Mouse (Mus musculus): ENCODE measurements around the gene Ppfibp1. TPM values are rescaled to one million over a fixed set of nuclear protein-coding genes. Genes with fewer than 3 reads are reported as not detected.

Ppfibp1 gene
- polyA plus RNA-seq, 1 experiment from 2014 or later: 31.5 TPM

DNA sequence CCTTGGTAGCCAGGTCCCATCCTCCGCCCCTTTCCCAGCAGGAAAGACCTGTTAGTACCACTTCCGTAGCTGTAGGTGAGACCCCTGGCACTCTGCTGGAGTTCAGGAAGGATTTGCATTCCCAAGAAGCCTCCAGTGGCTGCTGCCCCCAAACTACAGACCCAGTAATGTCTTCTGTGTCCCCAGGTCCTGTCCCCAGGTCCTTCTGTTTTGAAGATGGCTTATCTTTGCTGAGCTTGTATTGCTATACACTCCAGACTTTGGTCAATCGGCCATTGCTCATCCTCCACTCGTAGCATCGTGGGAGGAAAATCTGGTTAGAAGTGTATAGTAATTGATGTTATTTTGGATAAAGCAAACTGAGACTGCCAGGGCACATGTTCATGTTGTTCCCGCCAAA is 79.5 kb downstream of the Ppfibp1 start:
- WGBS (ENCODE audit: missing documents): 98% methylated on average over 6 of the region's 6 CpGs
- Histone ChIP-seq H3K4me3 (ENCODE audit: inconsistent target) (no peak overlapping the region), H3K79me2 (ENCODE audit: inconsistent target) (no peaks in the 10 kb centered on the region), H3K27ac (no peak overlapping the region), H3K36me3 (ENCODE audit: inconsistent target) (no peaks in the 10 kb centered on the region)

DNA sequence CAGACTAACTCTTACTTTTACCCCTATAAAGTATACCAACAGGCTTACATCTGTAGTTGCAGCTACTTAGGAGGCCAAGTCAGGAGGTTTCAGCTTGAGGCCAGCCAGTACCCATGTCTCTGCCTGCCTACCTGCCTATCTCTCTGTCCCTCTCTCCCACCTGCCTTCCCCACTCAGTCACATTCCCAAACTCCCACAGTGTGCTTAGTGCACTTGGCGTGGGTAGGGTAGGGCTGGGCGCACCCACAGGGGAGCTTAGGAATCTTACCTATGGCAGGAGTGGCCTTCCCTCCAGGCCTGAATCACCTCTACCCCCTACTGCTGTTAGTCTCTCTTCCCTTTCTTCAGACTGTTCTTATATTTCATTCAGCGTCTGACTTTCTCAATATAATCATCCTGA is 82.5 kb downstream of the Ppfibp1 start:
- Histone ChIP-seq H3K4me3 (ENCODE audit: inconsistent target) (no peak overlapping the region), H3K27ac (no peak overlapping the region), H3K79me2 (ENCODE audit: inconsistent target) (no peaks in the 10 kb centered on the region), H3K36me3 (ENCODE audit: inconsistent target) (no peaks in the 10 kb centered on the region)
- WGBS (ENCODE audit: missing documents): 88% methylated on average over 3 of the region's 3 CpGs

DNA sequence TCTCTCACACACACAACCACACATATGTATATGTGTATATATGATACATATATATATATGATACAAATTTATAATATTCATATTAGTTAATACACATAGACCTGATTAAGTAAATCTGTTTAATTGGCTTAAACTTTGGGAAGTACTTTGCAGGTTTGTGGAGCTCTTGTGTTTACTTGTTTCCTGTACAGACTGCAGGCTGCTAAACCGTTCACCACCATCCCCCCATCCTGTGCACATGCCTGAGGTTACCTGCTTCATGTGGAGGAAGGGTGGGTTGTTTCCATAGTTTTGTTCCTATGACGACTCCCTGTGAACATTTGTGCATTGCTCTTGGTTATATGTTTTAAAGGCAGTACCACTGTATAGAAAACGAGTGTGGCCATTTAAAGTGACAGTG is 83.1 kb downstream of the Ppfibp1 start:
- no peak overlapping the region for H3K27ac ChIP-seq
- no peak overlapping the region for H3K4me3 ChIP-seq (ENCODE audit: inconsistent target)
- H3K36me3 ChIP-seq (ENCODE audit: inconsistent target): no peaks in the 10 kb centered on the region
- WGBS (ENCODE audit: missing documents): 36% methylated on average over 3 of the region's 3 CpGs
- H3K79me2 ChIP-seq (ENCODE audit: inconsistent target): no peaks in the 10 kb centered on the region

DNA sequence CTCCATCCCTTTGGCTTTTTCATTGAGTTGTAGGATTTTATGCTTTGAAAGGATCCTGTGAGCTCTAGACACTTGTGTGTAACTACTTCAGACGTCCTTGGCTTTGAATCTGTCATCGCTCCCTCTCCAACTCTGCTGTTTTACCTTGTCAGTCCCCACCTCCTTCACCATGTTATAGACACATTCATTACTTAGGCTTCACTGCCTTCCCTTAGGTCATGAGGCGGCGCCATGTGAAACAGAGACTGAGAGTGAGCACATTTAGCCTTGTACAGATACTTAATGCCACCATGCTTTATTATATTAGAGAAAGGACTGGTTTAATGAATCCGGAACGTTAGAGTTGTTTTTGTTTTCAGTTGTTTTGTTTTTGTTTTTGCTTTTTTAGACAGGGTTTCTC is 83.7 kb downstream of the Ppfibp1 start:
- Histone ChIP-seq H3K79me2 (ENCODE audit: inconsistent target) (no peaks in the 10 kb centered on the region), H3K36me3 (ENCODE audit: inconsistent target) (peaks cover 6% of the 10 kb centered on the region; the same call in 1 of the 2 replicates), H3K27ac (no peak overlapping the region), H3K4me3 (ENCODE audit: inconsistent target) (no peak overlapping the region)
- 91% methylated on average over 6 of the region's 6 CpGs for WGBS (ENCODE audit: missing documents)

DNA sequence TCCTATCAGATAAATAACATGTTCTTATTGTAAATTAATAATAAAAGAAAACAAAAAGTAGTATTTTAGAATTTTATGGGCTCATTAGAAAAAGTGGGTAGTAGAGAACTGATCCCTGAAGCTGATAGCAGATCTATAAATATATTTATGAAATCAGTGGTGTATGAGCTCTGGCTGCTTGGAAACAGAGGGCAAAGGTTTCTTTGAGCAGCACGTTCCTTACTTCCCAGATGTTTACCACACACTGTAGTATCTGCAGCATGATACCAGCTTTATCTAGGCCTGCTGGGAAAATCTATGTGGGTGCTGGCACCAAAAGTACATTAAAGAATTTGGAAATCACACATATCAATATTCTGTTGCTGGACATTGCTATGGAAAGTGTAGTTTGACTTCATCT is 84.5 kb downstream of the Ppfibp1 start:
- 93% methylated on average over 1 of the region's 1 CpGs for WGBS (ENCODE audit: missing documents)
- no peak overlapping the region for H3K4me3 ChIP-seq (ENCODE audit: inconsistent target)
- peaks cover 6% of the 10 kb centered on the region; the same call in 1 of the 2 replicates for H3K36me3 ChIP-seq (ENCODE audit: inconsistent target)
- H3K27ac ChIP-seq: no peak overlapping the region
- H3K79me2 ChIP-seq (ENCODE audit: inconsistent target): no peaks in the 10 kb centered on the region

DNA sequence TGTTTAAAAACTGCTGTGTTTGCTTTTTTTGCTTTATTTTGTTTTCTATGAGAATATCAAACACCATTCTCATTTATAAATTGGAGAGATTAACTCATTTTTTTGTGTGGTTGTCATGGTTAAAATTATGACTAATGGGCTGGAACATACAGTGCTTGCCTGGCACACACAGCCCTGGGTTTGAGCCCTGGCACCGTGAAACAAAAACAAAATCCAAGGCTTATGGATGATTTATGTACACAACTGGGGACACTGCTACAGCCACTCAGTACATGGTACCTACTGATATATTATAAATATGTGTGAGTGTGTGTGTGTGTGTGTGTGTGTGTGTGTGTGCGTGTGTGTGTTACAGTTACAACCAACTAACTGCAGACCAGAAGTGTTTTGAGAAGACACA is 85.1 kb downstream of the Ppfibp1 start:
- Histone ChIP-seq H3K27ac (no peak overlapping the region), H3K4me3 (ENCODE audit: inconsistent target) (no peak overlapping the region), H3K79me2 (ENCODE audit: inconsistent target) (no peaks in the 10 kb centered on the region), H3K36me3 (ENCODE audit: inconsistent target) (peaks cover 6% of the 10 kb centered on the region; the same call in 1 of the 2 replicates)
- WGBS (ENCODE audit: missing documents): 94% methylated on average over 2 of the region's 2 CpGs

DNA sequence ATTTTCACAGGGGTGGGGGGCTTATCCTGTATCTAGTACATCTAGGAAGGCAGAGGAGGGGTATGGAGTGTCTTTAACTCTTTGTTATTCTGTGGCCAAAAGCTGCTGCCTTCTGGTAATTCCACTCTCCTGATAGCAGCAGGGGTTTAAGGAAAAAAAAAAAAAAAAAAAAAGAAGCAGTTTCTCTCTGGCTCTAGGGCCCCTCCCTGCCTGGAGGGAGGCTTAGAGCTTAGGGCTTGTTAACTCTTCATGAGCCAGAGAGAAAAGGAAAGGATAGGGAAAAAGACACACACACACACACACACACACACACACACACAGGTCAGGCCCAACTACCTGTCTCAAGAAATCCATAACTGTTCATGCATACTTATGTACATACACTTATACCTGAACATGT is 85.5 kb downstream of the Ppfibp1 start:
- Histone ChIP-seq H3K27ac (no peak overlapping the region), H3K36me3 (ENCODE audit: inconsistent target) (peaks cover 6% of the 10 kb centered on the region; the same call in 1 of the 2 replicates), H3K79me2 (ENCODE audit: inconsistent target) (no peaks in the 10 kb centered on the region), H3K4me3 (ENCODE audit: inconsistent target) (no peak overlapping the region)

DNA sequence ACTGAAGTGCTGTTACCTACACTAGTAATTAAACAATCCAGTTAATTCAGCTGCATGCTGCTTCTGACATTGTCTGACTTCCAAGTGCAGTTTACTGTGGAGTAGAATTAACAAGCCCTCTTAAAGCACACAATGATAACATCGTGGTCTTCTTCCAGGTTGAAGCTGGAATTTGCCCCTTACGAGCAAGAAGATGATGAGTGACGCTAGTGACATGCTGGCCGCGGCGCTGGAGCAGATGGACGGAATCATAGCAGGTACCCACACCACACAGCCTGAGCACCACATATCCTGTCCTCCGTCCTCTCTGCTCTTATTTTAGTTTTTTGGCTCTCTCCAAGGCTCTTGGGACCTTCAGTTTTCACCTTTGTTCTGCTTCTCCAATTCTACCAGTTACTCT is 88.2 kb downstream of the Ppfibp1 start:
- H3K79me2 ChIP-seq (ENCODE audit: inconsistent target): no peaks in the 10 kb centered on the region
- WGBS (ENCODE audit: missing documents): 94% methylated on average over 8 of the region's 8 CpGs
- no peak overlapping the region for H3K27ac ChIP-seq
- H3K4me3 ChIP-seq (ENCODE audit: inconsistent target): no peak overlapping the region
- H3K36me3 ChIP-seq (ENCODE audit: inconsistent target): peaks cover 6% of the 10 kb centered on the region; the same call in 1 of the 2 replicates

DNA sequence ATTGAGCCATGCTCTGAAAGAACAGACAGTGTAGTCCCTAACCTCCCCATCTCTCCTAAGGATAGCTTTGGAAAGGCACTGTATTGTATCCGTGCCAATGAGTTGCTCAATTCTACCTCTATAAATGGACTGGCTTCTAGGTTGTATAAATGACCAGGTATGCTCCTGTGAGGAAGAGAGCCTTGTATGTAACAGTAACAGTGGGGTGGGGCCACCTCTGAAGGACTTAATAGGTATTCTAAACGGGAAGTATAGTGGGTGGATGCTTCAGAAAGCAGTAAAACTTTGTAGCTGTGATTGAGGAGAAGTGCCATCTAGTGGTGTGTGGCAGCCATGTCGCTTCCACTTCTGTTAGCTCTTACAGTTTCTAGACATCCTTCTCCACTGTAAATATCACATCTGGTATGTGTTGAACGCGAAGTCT is 90.4 kb downstream of the Ppfibp1 start:
- H3K4me3 ChIP-seq (ENCODE audit: inconsistent target): no peak overlapping the region
- 66% methylated on average over 5 of the region's 5 CpGs for WGBS (ENCODE audit: missing documents)
- no peaks in the 10 kb centered on the region for H3K79me2 ChIP-seq (ENCODE audit: inconsistent target)
- no peak overlapping the region for H3K27ac ChIP-seq
- peaks cover 6% of the 10 kb centered on the region; the same call in 1 of the 2 replicates for H3K36me3 ChIP-seq (ENCODE audit: inconsistent target)

DNA sequence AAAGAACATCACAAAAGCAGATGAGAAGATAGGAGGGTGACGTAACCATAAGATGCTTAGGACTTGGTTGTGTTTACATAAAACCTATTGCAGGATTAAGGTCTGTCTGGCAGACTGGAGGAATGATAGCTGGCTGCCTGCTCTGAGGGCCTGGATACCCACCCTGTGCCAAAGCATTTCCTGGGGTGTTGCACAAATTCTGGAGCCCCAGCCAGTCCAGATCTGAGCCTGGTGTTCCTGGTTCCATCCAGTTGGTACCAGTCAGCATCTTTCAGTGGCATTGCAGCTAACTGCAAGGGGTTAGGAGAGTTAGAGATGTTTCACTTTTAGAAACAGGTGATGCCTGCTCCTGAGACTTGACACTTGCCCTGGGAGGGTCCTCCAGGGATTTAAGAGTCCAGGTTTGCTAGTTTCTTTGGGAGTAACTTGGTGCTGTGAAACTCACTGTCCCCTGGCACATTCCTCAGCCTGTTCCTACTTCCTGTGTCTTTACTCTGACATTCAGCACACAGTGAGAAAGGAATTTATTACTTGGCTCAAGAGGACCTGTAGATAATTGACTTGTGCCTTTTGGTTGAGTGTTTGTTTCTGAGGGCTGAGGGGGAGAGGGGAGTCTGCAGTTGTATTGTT is 90.9 kb downstream of the Ppfibp1 start:
- no peak overlapping the region for H3K27ac ChIP-seq
- no peaks in the 10 kb centered on the region for H3K79me2 ChIP-seq (ENCODE audit: inconsistent target)
- WGBS (ENCODE audit: missing documents): 100% methylated on average over 1 of the region's 1 CpGs
- no peak overlapping the region for H3K4me3 ChIP-seq (ENCODE audit: inconsistent target)
- H3K36me3 ChIP-seq (ENCODE audit: inconsistent target): peaks cover 6% of the 10 kb centered on the region; the same call in 1 of the 2 replicates

DNA sequence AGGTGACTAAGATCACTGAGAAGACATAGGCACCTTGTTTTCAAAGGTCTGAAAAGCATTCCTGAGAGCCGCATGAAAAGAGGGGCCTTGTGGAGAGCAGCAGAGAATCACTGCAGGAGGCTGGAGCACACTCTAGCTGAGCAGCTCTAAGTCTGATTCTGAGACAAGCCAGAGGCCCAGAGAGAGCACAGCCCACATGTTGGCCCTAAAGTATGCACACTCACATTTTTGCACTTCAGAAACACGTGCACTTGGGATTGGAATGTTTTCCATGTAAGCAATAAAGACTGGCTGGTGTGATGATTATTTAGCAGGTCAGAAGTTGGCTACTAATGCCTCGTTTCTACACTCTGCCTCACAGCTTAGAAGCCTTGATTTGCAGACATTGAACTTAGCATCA is 91.7 kb downstream of the Ppfibp1 start:
- 96% methylated on average over 3 of the region's 3 CpGs for WGBS (ENCODE audit: missing documents)
- no peak overlapping the region for H3K4me3 ChIP-seq (ENCODE audit: inconsistent target)
- no peak overlapping the region for H3K27ac ChIP-seq
- H3K79me2 ChIP-seq (ENCODE audit: inconsistent target): no peaks in the 10 kb centered on the region
- H3K36me3 ChIP-seq (ENCODE audit: inconsistent target): peaks cover 6% of the 10 kb centered on the region; the same call in 1 of the 2 replicates

DNA sequence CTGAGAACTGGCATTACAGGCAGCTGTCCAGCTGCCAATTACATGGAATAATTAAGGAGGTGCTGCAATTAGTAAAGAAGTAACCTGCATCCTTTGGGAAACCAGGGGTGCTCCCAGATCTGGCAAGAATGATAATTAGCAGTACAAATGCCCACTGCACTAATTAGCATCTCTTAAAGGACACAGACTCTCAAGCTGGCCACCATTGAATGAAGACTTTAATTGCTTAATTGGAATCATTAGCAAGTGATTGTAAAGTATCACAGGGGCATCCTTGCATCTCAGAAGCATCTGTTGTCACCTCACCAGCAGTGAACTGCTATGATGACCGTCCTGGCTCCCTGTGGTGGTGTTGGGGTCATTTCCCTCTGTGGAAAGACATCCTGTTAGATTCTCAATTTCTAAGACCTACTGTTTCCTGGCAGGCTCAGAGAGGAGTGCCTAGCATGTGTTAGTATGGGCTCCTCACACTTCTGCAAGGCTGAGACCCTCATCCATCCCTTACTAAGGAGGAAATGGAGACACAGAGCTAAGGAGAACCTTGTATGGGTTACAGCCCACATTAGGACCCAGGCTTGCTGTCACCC is 93.1 kb downstream of the Ppfibp1 start:
- Histone ChIP-seq H3K79me2 (ENCODE audit: inconsistent target) (no peaks in the 10 kb centered on the region), H3K36me3 (ENCODE audit: inconsistent target) (peaks cover 6% of the 10 kb centered on the region; the same call in 1 of the 2 replicates), H3K27ac (no peak overlapping the region), H3K4me3 (ENCODE audit: inconsistent target) (no peak overlapping the region)
- WGBS (ENCODE audit: missing documents): 100% methylated on average over 1 of the region's 1 CpGs

DNA sequence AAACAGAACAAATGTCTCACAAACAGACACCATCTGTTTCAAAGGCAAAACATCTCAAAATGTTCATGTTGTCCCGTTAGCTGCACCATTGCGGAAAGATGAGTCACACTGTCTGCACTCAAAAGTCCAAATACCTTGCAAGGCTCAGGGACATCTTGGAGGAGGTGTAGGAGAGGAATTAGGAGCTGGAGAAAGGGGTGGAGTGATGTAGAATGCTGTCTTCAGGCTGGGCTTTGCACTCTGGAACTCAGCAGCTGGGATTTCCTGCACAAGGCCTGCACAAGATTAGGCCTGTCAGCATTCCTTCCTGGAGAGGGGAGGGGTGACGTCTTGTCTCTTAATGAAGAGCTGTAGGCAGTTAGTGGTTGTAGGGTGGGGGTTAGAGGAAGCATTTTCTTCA is 96.3 kb downstream of the Ppfibp1 start:
- no peak overlapping the region for H3K4me3 ChIP-seq (ENCODE audit: inconsistent target)
- no peaks in the 10 kb centered on the region for H3K36me3 ChIP-seq (ENCODE audit: inconsistent target)
- no peaks in the 10 kb centered on the region for H3K79me2 ChIP-seq (ENCODE audit: inconsistent target)
- WGBS (ENCODE audit: missing documents): 85% methylated on average over 3 of the region's 3 CpGs
- H3K27ac ChIP-seq: no peak overlapping the region

DNA sequence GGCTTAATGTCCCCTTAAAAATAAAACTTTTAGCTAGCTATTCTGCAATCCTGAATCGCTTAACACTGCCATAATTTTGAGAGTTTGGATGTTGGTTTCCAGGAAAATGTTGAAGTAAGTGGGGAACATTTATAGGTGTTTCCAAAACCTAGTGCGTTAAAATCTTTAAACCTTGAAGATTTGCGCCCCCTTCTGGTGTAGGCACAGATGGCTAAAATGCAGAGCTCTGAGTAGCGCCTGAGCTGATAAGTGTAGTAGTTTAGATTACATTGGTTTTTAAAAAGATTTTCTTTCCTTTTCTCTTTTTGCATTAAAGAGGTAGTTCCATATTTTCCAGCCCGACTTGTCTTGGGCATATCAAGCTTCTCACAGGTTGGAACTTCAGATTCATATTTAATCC is 105.9 kb downstream of the Ppfibp1 start:
- Histone ChIP-seq H3K79me2 (ENCODE audit: inconsistent target) (no peaks in the 10 kb centered on the region), H3K27ac (no peak overlapping the region), H3K36me3 (ENCODE audit: inconsistent target) (peaks cover 4% of the 10 kb centered on the region; the same call in 1 of the 2 replicates), H3K4me3 (ENCODE audit: inconsistent target) (no peak overlapping the region)
- 41% methylated on average over 5 of the region's 5 CpGs for WGBS (ENCODE audit: missing documents)

DNA sequence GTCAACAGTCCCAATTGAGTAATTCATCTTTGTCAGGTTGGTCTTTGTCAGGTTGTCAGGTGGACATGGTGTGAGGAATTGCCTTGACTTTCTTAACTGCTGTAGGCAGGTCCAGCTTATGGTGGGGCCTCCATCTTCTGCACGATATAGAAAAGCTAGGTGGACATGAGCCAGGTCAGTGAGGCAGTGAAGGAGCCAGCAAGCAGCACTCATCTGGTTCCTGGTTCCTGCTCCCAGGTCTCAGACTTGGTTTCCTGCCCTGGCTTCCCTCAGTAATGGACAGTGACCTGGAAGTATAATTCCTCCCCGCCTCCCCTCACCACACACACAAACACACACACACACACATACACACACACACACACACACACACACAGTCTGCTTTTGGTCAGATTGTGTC is 107.1 kb downstream of the Ppfibp1 start:
- no peaks in the 10 kb centered on the region for H3K79me2 ChIP-seq (ENCODE audit: inconsistent target)
- no peak overlapping the region for H3K4me3 ChIP-seq (ENCODE audit: inconsistent target)
- H3K27ac ChIP-seq: no peak overlapping the region
- peaks cover 9% of the 10 kb centered on the region; the same call in 1 of the 2 replicates for H3K36me3 ChIP-seq (ENCODE audit: inconsistent target)
- 100% methylated on average over 2 of the region's 2 CpGs for WGBS (ENCODE audit: missing documents)

All from macrophage (primary cell).